Mouse (Mus musculus) regulatory T cell (primary cell): ENCODE data around the gene Slc22a16.

Experiments used
- in situ Hi-C: fragments of 300-600 bp; cut with MboI, MseI; formaldehyde crosslinking; loops from one replicate; pipeline ENCODE4 v1.15.1; 2025; ENCODE audit warnings: high pct_unique_total_duplicates

The Slc22a16 gene

GRCm38 (mm10) chr10:40604706-40605394, 34.7 kb downstream of the Slc22a16 start:
- in situ Hi-C loops = no loop called here

GRCm38 (mm10) chr10:40617973-40618372, 47.8 kb downstream of the Slc22a16 start:
- in situ Hi-C loops = no loop called here

GRCm38 (mm10) chr10:40619760-40620159, 49.6 kb downstream of the Slc22a16 start:
- in situ Hi-C loops = no loop called here

GRCm38 (mm10) chr10:40629140-40629539, 59.0 kb downstream of the Slc22a16 start:
- in situ Hi-C loops = no loop called here

GRCm38 (mm10) chr10:40629656-40630311, 59.6 kb downstream of the Slc22a16 start, which contains the start of gene Ddo:
Ddo (plus strand) TSS chr10:40630011.
- in situ Hi-C loops = no loop called here

- in situ Hi-C loops = no loop called here
Measured at GRCm38 (mm10) chr10:40630457-40630856, 60.3 kb downstream of the Slc22a16 start.

- in situ Hi-C loops = no loop called here
Measured at GRCm38 (mm10) chr10:40630961-40631360, 60.8 kb downstream of the Slc22a16 start.

GRCm38 (mm10) chr10:40632087-40632486, 62.0 kb downstream of the Slc22a16 start:
- in situ Hi-C loops = no loop called here

- in situ Hi-C loops = no loop called here
Measured at GRCm38 (mm10) chr10:40637331-40637730, 67.2 kb downstream of the Slc22a16 start.

GRCm38 (mm10) chr10:40638276-40638675, 68.1 kb downstream of the Slc22a16 start:
- in situ Hi-C loops = no loop called here

GRCm38 (mm10) chr10:40638823-40639819, 69.0 kb downstream of the Slc22a16 start:
- in situ Hi-C loops = no loop called here

- in situ Hi-C loops = no loop called here
Measured at GRCm38 (mm10) chr10:40640406-40640805, 70.3 kb downstream of the Slc22a16 start.

- in situ Hi-C loops = no loop called here
Measured at GRCm38 (mm10) chr10:40641901-40642300, 71.8 kb downstream of the Slc22a16 start.

GRCm38 (mm10) chr10:40643126-40643525, 73.0 kb downstream of the Slc22a16 start:
- in situ Hi-C loops = no loop called here

- in situ Hi-C loops = no loop called here
Measured at GRCm38 (mm10) chr10:40644456-40644855, 74.3 kb downstream of the Slc22a16 start.

- in situ Hi-C loops = no loop called here
Measured at GRCm38 (mm10) chr10:40645346-40645745, 75.2 kb downstream of the Slc22a16 start.

- in situ Hi-C loops = no loop called here
Measured at GRCm38 (mm10) chr10:40648776-40649175, 78.6 kb downstream of the Slc22a16 start.

- in situ Hi-C loops = loop anchor here (10.0 kb wide), 1 partner anchor 625 kb away; no protein-coding TSS in a partner anchor
Measured at GRCm38 (mm10) chr10:40649634-40650033, 79.5 kb downstream of the Slc22a16 start.

GRCm38 (mm10) chr10:40651676-40652075, 81.5 kb downstream of the Slc22a16 start:
- in situ Hi-C loops = loop anchor here (10.0 kb wide), 1 partner anchor 623 kb away; no protein-coding TSS in a partner anchor
